Mouse (Mus musculus): Measurements from ENCODE around the gene Gm49373. TPM values are rescaled to one million over a fixed set of nuclear protein-coding genes. Genes with fewer than 3 reads are reported as not detected.

Gm49373 gene
- total and polyA plus RNA-seq, 2 experiments from 2014 or later = 0.79 to 1.5 TPM

GRCm38 (mm10) chr9:21041308-21041707 is 31.6 kb downstream of the Gm49373 start:
- no peaks in the 10 kb centered on the region for H3K9me3 ChIP-seq (ENCODE audit: low read length)
- H3K27me3 ChIP-seq (ENCODE audit: insufficient read depth, low read length) = peaks cover 19% of the 10 kb centered on the region
- H3K4me3 ChIP-seq (ENCODE audit: low read depth, low read length) = no peak overlapping the region
- WGBS = 40% methylated on average over 4 of the region's 4 CpGs
- ATAC-seq (no peak), DNase-seq (no peak)
- H3K9ac ChIP-seq = no peak overlapping the region
- no peak overlapping the region for H3K27ac ChIP-seq (ENCODE audit: low read depth, low read length)
- no peaks in the 10 kb centered on the region for H3K36me3 ChIP-seq (ENCODE audit: insufficient read depth)
- H3K4me1 ChIP-seq (ENCODE audit: insufficient read depth) = no peaks in the 10 kb centered on the region; the same call in 1 of the 2 replicates
- no peak overlapping the region for H3K4me2 ChIP-seq (ENCODE audit: low read depth)
- TF ChIP-seq CTCF (IDR thresholded peaks at IDR 0.05; ENCODE audit: low read depth) = no peak

- ATAC-seq (no peak), DNase-seq (no peak)
- Histone ChIP-seq H3K9me3 (ENCODE audit: low read length) (no peaks in the 10 kb centered on the region), H3K4me3 (ENCODE audit: low read depth, low read length) (no peak overlapping the region), H3K9ac (no peak overlapping the region), H3K4me2 (ENCODE audit: low read depth) (no peak overlapping the region), H3K4me1 (ENCODE audit: insufficient read depth) (peaks cover 4% of the 10 kb centered on the region; the same call in 1 of the 2 replicates), H3K36me3 (ENCODE audit: insufficient read depth) (no peaks in the 10 kb centered on the region), H3K27ac (ENCODE audit: low read depth, low read length) (no peak overlapping the region), H3K27me3 (ENCODE audit: insufficient read depth, low read length) (peaks cover 35% of the 10 kb centered on the region)
- 73% methylated on average over 3 of the region's 3 CpGs for WGBS
- TF ChIP-seq CTCF (IDR thresholded peaks at IDR 0.05; ENCODE audit: low read depth) = no peak
These were observed 33.1 kb downstream of the Gm49373 start for GRCm38 (mm10) chr9:21039779-21040178.

DNA sequence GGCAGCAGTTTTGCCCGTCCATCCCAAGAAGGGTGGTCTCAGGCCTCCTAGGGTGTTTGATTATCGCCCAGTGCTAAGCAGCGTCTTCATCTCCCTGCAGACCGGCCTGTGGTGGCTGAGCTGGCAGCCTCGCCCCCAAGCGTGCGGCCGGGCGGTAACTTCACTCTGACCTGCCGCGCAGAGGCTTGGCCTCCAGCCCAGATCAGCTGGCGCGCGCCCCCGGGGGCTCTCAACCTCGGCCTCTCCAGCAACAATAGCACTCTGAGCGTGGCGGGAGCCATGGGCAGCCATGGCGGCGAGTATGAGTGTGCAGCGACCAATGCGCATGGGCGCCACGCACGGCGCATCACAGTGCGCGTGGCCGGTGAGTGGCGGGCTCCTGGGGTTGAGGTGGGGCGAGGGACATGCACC is 35.4 kb downstream of the Gm49373 start:
- Histone ChIP-seq H3K4me3 (ENCODE audit: low read depth, low read length) (peak overlapping the region; percentile 43), H3K9me3 (ENCODE audit: low read length) (no peaks in the 10 kb centered on the region), H3K36me3 (ENCODE audit: insufficient read depth) (no peaks in the 10 kb centered on the region), H3K27ac (ENCODE audit: low read depth, low read length) (no peak overlapping the region), H3K4me2 (ENCODE audit: low read depth) (peak overlapping the region; percentile 79), H3K9ac (peak overlapping the region; percentile 67), H3K27me3 (ENCODE audit: insufficient read depth, low read length) (peaks cover 55% of the 10 kb centered on the region), H3K4me1 (ENCODE audit: insufficient read depth) (peaks cover 13% of the 10 kb centered on the region)
- no peak for TF ChIP-seq CTCF (IDR thresholded peaks at IDR 0.05; ENCODE audit: low read depth)
- DNase-seq (peak; percentile 76), ATAC-seq (peak; percentile 84)
- WGBS = 2% methylated on average over 31 of the region's 31 CpGs

- Histone ChIP-seq H3K4me1 (ENCODE audit: insufficient read depth) (peaks cover 13% of the 10 kb centered on the region), H3K9me3 (ENCODE audit: low read length) (no peaks in the 10 kb centered on the region), H3K4me3 (ENCODE audit: low read depth, low read length) (peak overlapping the region; percentile 43), H3K4me2 (ENCODE audit: low read depth) (peak overlapping the region; percentile 79), H3K36me3 (ENCODE audit: insufficient read depth) (no peaks in the 10 kb centered on the region), H3K27me3 (ENCODE audit: insufficient read depth, low read length) (peaks cover 55% of the 10 kb centered on the region), H3K27ac (ENCODE audit: low read depth, low read length) (no peak overlapping the region), H3K9ac (peak overlapping the region; percentile 67; the same call in 1 of the 2 replicates)
- ATAC-seq (no peak), DNase-seq (peak; percentile 9)
- TF ChIP-seq CTCF (IDR thresholded peaks at IDR 0.05; ENCODE audit: low read depth) = no peak
- 2% methylated on average over 22 of the region's 22 CpGs for WGBS
These were observed 36.2 kb downstream of the Gm49373 start for GRCm38 (mm10) chr9:21036666-21037065.

- Histone ChIP-seq H3K4me2 (ENCODE audit: low read depth) (peak overlapping the region; percentile 79), H3K27me3 (ENCODE audit: insufficient read depth, low read length) (peaks cover 55% of the 10 kb centered on the region), H3K4me3 (ENCODE audit: low read depth, low read length) (peak overlapping the region; percentile 43), H3K36me3 (ENCODE audit: insufficient read depth) (no peaks in the 10 kb centered on the region), H3K9me3 (ENCODE audit: low read length) (no peaks in the 10 kb centered on the region), H3K27ac (ENCODE audit: low read depth, low read length) (no peak overlapping the region), H3K9ac (no peak overlapping the region), H3K4me1 (ENCODE audit: insufficient read depth) (peaks cover 13% of the 10 kb centered on the region)
- WGBS = 7% methylated on average over 20 of the region's 20 CpGs
- DNase-seq = no peak
- TF ChIP-seq CTCF (IDR thresholded peaks at IDR 0.05; ENCODE audit: low read depth) = no peak
- ATAC-seq = no peak
These were observed 36.7 kb downstream of the Gm49373 start for GRCm38 (mm10) chr9:21036161-21036560.

DNA sequence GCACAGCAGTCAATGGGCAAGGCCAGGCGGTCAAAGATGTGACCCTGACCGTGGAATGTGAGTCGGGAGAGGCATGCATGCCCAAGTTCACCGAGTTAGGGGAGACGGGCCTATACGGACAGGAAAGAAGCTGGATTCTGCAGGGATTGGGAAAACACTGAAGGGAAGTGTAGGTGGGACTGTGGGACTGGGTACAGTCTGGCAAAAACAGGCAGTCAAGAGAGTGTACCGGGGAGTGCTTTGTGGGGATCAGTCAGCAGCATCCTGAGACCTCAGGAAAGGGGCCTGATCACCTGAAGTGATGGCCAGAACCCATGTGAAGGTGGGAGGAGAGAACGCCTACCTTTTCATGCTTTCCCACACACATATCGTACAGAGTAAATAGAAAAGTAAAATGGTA is 37.3 kb downstream of the Gm49373 start:
- H3K4me3 ChIP-seq (ENCODE audit: low read depth, low read length) = peak overlapping the region; percentile 43; the same call in 1 of the 2 replicates
- peaks cover 13% of the 10 kb centered on the region for H3K4me1 ChIP-seq (ENCODE audit: insufficient read depth)
- H3K36me3 ChIP-seq (ENCODE audit: insufficient read depth) = no peaks in the 10 kb centered on the region
- no peak overlapping the region for H3K27ac ChIP-seq (ENCODE audit: low read depth, low read length)
- no peak for TF ChIP-seq CTCF (IDR thresholded peaks at IDR 0.05; ENCODE audit: low read depth)
- no peak overlapping the region for H3K9ac ChIP-seq
- H3K27me3 ChIP-seq (ENCODE audit: insufficient read depth, low read length) = peaks cover 55% of the 10 kb centered on the region
- H3K9me3 ChIP-seq (ENCODE audit: low read length) = no peaks in the 10 kb centered on the region
- 20% methylated on average over 9 of the region's 9 CpGs for WGBS
- H3K4me2 ChIP-seq (ENCODE audit: low read depth) = peak overlapping the region; percentile 79
- no peak for DNase-seq
- ATAC-seq = no peak

- Histone ChIP-seq H3K36me3 (ENCODE audit: insufficient read depth) (no peaks in the 10 kb centered on the region), H3K9me3 (ENCODE audit: low read length) (no peaks in the 10 kb centered on the region), H3K9ac (no peak overlapping the region), H3K4me1 (ENCODE audit: insufficient read depth) (peaks cover 13% of the 10 kb centered on the region), H3K4me3 (ENCODE audit: low read depth, low read length) (no peak overlapping the region), H3K4me2 (ENCODE audit: low read depth) (0 out of 2 replicates have a peak overlapping the region, but pooled peaks have one; percentile 2), H3K27me3 (ENCODE audit: insufficient read depth, low read length) (peaks cover 64% of the 10 kb centered on the region), H3K27ac (ENCODE audit: low read depth, low read length) (no peak overlapping the region)
- WGBS = 7% methylated on average over 17 of the region's 17 CpGs
- no peak for TF ChIP-seq CTCF (IDR thresholded peaks at IDR 0.05; ENCODE audit: low read depth)
- ATAC-seq (no peak), DNase-seq (no peak)
These were observed 38.3 kb downstream of the Gm49373 start for GRCm38 (mm10) chr9:21034481-21035085.
